Mouse (Mus musculus) kidney, postnatal 25 days (tissue): ENCODE data around the gene Slc17a8.

Source experiments
- DNase-seq, 2 experiments: peaks; one replicate each; pipeline ENCODE4 v3.0.0; 2021; ENCODE audit warnings: mixed read lengths in 2 of 2

The Slc17a8 gene

DNA sequence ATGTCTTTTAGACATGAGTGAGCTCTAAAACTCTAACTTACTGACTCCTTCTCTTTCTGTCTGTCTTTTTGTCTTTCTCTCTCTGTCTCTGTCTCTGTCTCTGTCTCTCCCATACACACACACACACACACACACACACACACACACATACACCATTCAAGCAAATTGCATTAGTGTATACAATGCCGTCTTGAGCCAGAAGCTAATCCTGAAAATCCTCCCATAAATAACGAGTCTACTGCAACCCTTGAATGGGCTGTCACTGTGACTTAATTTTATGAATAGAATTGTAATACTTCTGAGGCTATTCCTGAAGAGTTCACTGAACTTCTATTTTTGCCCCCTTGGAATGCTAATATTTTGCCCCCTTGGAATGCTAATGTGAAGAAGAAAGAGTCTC, 95.2 kb downstream of the Slc17a8 start:
- no peak for DNase-seq
